Mouse (Mus musculus) midbrain, embryonic 13.5 days (tissue): ENCODE measurements around the gene Pkd1l3. TPM values are rescaled to one million over a fixed set of nuclear protein-coding genes. Genes with fewer than 3 reads are reported as not detected.

ENCODE experiments used
- ATAC-seq: fragments of 200-750 bp; cut with Nextera tagmentation; 2 replicates; pipeline ENCODE4 v1.8.0; 2017; ENCODE audit warnings: mild to moderate bottlenecking, moderate TSS enrichment, moderate library complexity
- H3K27ac ChIP-seq: fragments of 300-500 bp; sonication (generic); 2 replicates; pipeline ENCODE4 v1.5.1; 2015; ENCODE audit warnings: inconsistent platforms, mild to moderate bottlenecking, moderate library complexity
- H3K27me3 ChIP-seq: fragments of 300-500 bp; sonication (generic); 2 replicates; pipeline ENCODE4 v1.6.1; 2015; ENCODE audit warnings: mild to moderate bottlenecking, inconsistent platforms
- H3K36me3 ChIP-seq: fragments of 300-500 bp; sonication (generic); 2 replicates; pipeline ENCODE4 v1.6.1; 2015; ENCODE audit warnings: mild to moderate bottlenecking, inconsistent platforms
- H3K4me1 ChIP-seq: fragments of 300-500 bp; sonication (generic); replicated peaks from 2 replicates; pipeline ENCODE4 v1.6.1; 2015; ENCODE audit warnings: inconsistent platforms
- H3K4me2 ChIP-seq: fragments of 300-500 bp; sonication (generic); replicated peaks from 2 replicates; pipeline ENCODE4 v1.6.1; 2015; ENCODE audit warnings: moderate library complexity, mild to moderate bottlenecking, inconsistent platforms
- H3K4me3 ChIP-seq: fragments of 300-500 bp; sonication (generic); replicated peaks from 2 replicates; pipeline ENCODE4 v1.5.1; 2015; ENCODE audit warnings: mild to moderate bottlenecking, inconsistent platforms
- H3K9ac ChIP-seq: fragments of 300-500 bp; sonication (generic); replicated peaks from 2 replicates; pipeline ENCODE4 v1.6.1; 2015; ENCODE audit warnings: mild to moderate bottlenecking, inconsistent platforms
- H3K9me3 ChIP-seq: fragments of 300-500 bp; sonication (generic); 2 replicates; pipeline ENCODE4 v1.6.1; 2016; ENCODE audit warnings: mild to moderate bottlenecking, inconsistent platforms
- WGBS: fragments of 180-500 bp; shearing (Covaris S2); methylation state at CpG from one replicate; pipeline ENCODE4 v1.1.7; 2015; 5-methylcytosine and 5-hydroxymethylcytosine counted together
- polyA plus RNA-seq: library from polyadenylated mRNA; unstranded; fragments of >200 nt; fragmentation: Nextera tagmentation; extraction: Ambion mirVana; gene quantifications from 2 replicates; pipeline ENCODE4 v1.2.1, GENCODE M21; 2015

Gene Pkd1l3
- polyA plus RNA-seq, 1 experiment from 2014 or later = 0.12 TPM

DNA sequence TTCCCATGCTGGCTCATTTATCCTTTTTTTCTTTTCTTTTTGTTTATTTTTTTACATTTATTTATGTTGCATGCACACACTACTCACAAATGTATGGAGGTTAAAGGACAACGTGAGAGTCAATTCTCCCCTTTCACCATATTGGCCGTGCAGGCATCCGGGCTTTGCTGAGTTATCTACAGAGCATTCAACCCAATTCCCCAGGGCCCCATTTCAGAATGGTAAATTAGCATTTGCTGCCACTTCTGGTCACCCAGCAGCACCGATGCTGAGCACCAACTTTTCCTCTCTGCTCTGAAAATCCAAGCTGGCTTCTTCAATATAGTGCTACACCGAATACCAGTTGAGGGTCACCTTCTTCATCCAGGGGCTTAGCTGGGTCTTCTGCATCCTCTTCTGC, 24.5 kb downstream of the Pkd1l3 start:
- no peaks in the 10 kb centered on the region for H3K9me3 ChIP-seq
- H3K36me3 ChIP-seq = no peaks in the 10 kb centered on the region
- no peak overlapping the region for H3K4me2 ChIP-seq
- 76% methylated on average over 5 of the region's 5 CpGs for WGBS
- no peak overlapping the region for H3K27ac ChIP-seq
- no peak for ATAC-seq
- no peaks in the 10 kb centered on the region for H3K27me3 ChIP-seq
- H3K4me3 ChIP-seq = no peak overlapping the region
- H3K4me1 ChIP-seq = no peaks in the 10 kb centered on the region
- no peak overlapping the region for H3K9ac ChIP-seq

DNA sequence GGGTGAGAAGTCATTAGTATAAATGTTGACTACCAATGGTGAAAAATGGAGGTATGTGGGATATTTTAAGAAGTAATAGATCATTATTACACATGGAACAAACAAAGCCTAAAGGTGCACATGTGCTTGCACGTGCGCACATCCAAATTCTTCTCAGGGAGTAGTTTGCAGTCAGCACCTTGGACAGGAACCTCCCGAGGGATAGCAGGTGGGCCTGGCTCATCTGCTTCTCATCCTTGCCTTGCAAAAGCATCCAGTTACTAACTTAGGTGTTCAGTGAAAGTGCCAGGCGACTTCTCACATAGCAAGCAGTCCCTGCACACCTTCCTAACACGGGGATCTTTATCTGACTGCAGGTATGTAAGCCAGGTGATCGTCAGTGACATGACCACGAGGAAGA, 26.1 kb downstream of the Pkd1l3 start:
- no peak for ATAC-seq
- WGBS = 65% methylated on average over 7 of the region's 7 CpGs
- Histone ChIP-seq H3K4me1 (no peaks in the 10 kb centered on the region), H3K27me3 (no peaks in the 10 kb centered on the region), H3K36me3 (no peaks in the 10 kb centered on the region), H3K27ac (no peak overlapping the region), H3K9me3 (no peaks in the 10 kb centered on the region), H3K4me3 (no peak overlapping the region), H3K4me2 (no peak overlapping the region), H3K9ac (no peak overlapping the region)

DNA sequence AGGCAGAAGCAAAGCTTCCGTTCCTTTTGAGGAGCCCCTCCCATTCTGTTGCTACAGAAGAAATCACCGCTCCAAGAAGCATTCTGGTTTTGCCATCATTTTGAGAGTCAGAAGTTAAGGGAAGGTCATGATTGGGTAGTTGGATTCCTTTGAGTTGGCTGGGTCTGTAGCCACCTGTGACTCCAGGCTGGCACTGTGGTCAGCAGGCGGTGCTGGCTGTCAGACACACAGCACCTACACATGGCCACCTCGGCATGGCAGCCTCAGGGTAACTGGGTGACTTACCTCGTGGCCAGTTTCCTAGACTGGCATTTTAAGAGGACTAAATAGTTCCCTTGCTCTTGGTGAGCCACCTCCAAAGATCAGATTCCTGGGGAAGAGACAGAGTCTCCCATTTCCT, 26.9 kb downstream of the Pkd1l3 start:
- ATAC-seq = no peak
- WGBS = 82% methylated on average over 5 of the region's 5 CpGs
- Histone ChIP-seq H3K27ac (no peak overlapping the region), H3K36me3 (no peaks in the 10 kb centered on the region), H3K4me2 (no peak overlapping the region), H3K9me3 (no peaks in the 10 kb centered on the region), H3K9ac (no peak overlapping the region), H3K27me3 (no peaks in the 10 kb centered on the region), H3K4me1 (no peaks in the 10 kb centered on the region), H3K4me3 (no peak overlapping the region)

DNA sequence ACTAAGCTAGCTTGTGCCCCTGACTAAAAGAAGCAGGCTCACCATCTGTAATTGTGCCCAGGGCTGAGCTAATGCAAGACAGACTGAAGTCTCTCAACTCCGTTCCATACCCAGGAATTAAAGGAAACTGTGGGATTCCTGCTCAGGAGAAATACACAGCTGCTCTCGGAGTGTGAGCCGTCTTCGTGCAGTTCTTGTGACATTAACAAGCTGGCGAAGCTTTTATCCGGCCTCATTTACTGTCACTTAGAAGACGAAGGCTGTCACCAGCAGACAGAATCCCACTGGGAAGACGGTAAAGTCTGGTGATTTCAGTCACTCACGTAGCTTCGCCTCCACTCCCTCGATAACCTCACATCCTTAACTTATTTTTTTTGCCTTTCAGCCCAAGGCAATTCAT, 33.0 kb downstream of the Pkd1l3 start:
- Histone ChIP-seq H3K4me1 (no peaks in the 10 kb centered on the region), H3K9me3 (no peaks in the 10 kb centered on the region), H3K4me3 (no peak overlapping the region), H3K36me3 (no peaks in the 10 kb centered on the region), H3K4me2 (no peak overlapping the region), H3K27ac (no peak overlapping the region), H3K9ac (no peak overlapping the region), H3K27me3 (no peaks in the 10 kb centered on the region)
- WGBS = 72% methylated on average over 11 of the region's 11 CpGs
- no peak for ATAC-seq

DNA sequence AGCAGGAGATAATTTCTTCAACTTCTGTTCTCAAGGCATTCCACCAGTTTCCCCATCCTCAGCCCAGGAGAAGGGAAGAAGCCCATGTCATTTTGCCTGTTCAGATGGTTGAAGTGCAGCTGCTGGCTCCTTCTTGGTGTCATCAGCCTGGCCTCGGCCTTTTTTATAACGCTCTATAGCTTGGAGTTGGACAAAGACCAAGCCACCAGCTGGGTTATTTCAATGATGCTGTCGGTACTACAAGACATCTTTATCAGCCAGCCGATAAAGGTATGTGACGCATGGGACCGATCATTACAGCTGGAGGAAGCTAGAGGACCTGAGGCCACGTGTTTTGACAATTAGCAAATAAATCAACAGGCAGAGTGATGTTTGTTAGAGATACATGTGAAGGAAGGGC, 34.2 kb downstream of the Pkd1l3 start:
- H3K27me3 ChIP-seq = no peaks in the 10 kb centered on the region
- no peaks in the 10 kb centered on the region for H3K4me1 ChIP-seq
- H3K9ac ChIP-seq = no peak overlapping the region
- no peak overlapping the region for H3K4me2 ChIP-seq
- no peak overlapping the region for H3K27ac ChIP-seq
- no peaks in the 10 kb centered on the region for H3K36me3 ChIP-seq
- WGBS = 68% methylated on average over 7 of the region's 7 CpGs
- no peak overlapping the region for H3K4me3 ChIP-seq
- ATAC-seq = no peak
- no peaks in the 10 kb centered on the region for H3K9me3 ChIP-seq

DNA sequence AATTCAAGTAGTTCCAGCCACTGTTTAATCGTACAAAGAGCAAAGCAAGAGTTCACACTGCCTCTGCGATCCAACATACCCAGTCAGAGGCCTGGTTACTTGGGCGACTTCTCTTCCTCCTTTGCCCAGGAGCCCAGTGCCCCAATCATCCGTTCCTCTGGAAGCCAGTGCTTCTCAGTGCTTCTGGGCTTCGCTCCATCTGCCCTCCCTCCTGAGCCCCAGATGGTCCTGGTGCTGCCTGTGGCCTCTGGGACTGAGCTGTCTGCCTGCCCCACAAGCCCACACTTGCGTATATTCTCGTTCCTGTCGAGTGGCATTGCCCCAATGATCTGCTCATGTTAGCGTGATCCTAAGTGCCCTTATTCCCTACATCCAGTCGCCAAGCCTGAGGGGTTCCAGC, 36.5 kb downstream of the Pkd1l3 start:
- 84% methylated on average over 10 of the region's 10 CpGs for WGBS
- Histone ChIP-seq H3K4me2 (no peak overlapping the region), H3K27me3 (no peaks in the 10 kb centered on the region), H3K4me3 (no peak overlapping the region), H3K9me3 (no peaks in the 10 kb centered on the region), H3K36me3 (no peaks in the 10 kb centered on the region), H3K27ac (no peak overlapping the region), H3K4me1 (no peaks in the 10 kb centered on the region), H3K9ac (no peak overlapping the region)
- no peak for ATAC-seq

DNA sequence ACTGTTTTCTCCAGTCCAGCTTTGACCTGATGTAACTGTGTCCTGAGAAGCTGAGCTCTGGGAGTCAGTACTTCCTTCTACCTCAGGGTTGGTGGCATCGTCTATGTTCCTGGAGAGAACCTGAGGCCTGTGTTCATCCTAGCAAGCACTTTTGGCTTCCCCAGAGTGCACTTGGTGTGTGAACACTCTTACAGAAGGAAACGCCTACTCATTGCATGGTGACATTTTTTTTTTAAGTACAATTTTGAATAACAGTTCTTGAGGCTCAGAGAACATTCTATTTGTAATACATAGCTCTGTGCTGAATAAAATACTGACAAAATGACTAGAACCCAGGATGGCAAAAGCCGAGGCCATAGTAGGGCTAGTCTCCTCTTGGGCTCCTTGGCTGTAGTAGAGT, 42.5 kb downstream of the Pkd1l3 start:
- no peak overlapping the region for H3K9ac ChIP-seq
- H3K36me3 ChIP-seq = no peaks in the 10 kb centered on the region
- 92% methylated on average over 3 of the region's 3 CpGs for WGBS
- no peaks in the 10 kb centered on the region for H3K9me3 ChIP-seq
- H3K27ac ChIP-seq = no peak overlapping the region
- H3K4me3 ChIP-seq = no peak overlapping the region
- H3K27me3 ChIP-seq = no peaks in the 10 kb centered on the region
- ATAC-seq = no peak
- H3K4me2 ChIP-seq = no peak overlapping the region
- H3K4me1 ChIP-seq = no peaks in the 10 kb centered on the region

DNA sequence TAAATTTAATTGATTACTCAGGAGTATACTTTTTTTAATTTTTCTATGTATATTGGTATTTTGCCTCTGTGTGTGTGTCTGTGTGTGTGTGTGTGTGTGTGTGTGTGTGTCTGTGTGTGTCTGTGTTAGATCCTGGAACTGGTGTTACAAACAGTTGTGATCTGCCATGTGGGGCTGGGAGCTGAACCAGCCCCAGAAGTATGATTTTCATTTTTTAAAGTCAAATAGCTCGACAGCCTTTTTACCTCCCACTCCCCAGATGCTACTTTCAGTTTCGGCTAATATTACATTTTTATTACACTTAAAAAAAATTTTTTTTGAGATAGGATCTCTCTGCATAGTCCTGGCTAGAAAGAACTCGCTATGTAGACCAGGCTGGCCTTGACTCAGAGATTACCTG, 48.0 kb downstream of the Pkd1l3 start:
- no peak for ATAC-seq
- Histone ChIP-seq H3K9ac (no peak overlapping the region), H3K4me1 (no peaks in the 10 kb centered on the region), H3K4me2 (no peak overlapping the region), H3K27ac (no peak overlapping the region), H3K4me3 (no peak overlapping the region), H3K9me3 (no peaks in the 10 kb centered on the region), H3K27me3 (no peaks in the 10 kb centered on the region), H3K36me3 (peaks cover 8% of the 10 kb centered on the region)
- WGBS = 91% methylated on average over 3 of the region's 3 CpGs

DNA sequence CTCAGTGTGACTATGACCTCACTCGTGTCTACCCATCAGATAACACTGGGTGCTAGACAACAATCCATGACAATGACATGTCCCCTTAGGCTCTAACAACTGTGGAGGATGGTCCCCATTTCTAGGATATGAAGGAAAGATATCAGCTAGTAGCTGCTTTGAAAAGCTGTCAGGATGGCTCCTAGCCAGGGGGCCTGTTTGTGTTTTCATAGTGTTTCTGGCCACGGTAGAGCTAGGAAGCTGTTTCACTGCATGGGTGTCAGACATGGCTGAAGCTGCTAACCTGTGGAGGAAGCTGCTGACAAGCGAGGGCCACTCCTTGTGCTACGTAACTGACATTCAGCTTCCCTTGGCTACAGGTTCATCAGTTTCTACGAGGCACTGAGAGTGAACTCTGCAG, 52.3 kb downstream of the Pkd1l3 start:
- no peak overlapping the region for H3K4me2 ChIP-seq
- no peak overlapping the region for H3K9ac ChIP-seq
- no peaks in the 10 kb centered on the region for H3K4me1 ChIP-seq
- H3K27me3 ChIP-seq = no peaks in the 10 kb centered on the region
- no peak for ATAC-seq
- no peaks in the 10 kb centered on the region for H3K9me3 ChIP-seq
- H3K27ac ChIP-seq = no peak overlapping the region
- H3K36me3 ChIP-seq = peaks cover 49% of the 10 kb centered on the region
- no peak overlapping the region for H3K4me3 ChIP-seq
- WGBS = 89% methylated on average over 5 of the region's 5 CpGs

DNA sequence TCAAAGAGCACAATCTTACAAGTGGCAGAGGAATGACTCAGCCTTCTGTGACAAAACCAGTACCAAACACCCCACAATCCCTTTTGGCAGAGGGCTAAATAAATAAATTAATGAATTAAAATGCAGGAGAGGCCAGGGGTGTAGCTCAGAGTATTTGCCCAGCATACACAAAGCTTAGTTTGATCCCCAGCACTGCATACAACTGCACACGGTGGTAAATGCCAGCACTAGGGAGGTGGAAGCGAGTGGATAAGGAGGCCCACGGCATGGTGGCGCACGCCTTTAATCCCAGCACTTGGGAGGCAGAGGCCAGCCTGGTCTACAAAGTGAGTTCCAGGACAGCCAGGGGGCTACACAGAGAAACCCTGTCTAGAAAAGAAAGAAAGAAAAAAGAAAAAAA, 58.3 kb downstream of the Pkd1l3 start:
- Histone ChIP-seq H3K4me1 (no peaks in the 10 kb centered on the region), H3K36me3 (peaks cover 97% of the 10 kb centered on the region), H3K27me3 (no peaks in the 10 kb centered on the region), H3K9ac (no peak overlapping the region), H3K9me3 (no peaks in the 10 kb centered on the region), H3K4me3 (no peak overlapping the region), H3K27ac (no peak overlapping the region), H3K4me2 (no peak overlapping the region)
- WGBS = 89% methylated on average over 5 of the region's 5 CpGs
- no peak for ATAC-seq

DNA sequence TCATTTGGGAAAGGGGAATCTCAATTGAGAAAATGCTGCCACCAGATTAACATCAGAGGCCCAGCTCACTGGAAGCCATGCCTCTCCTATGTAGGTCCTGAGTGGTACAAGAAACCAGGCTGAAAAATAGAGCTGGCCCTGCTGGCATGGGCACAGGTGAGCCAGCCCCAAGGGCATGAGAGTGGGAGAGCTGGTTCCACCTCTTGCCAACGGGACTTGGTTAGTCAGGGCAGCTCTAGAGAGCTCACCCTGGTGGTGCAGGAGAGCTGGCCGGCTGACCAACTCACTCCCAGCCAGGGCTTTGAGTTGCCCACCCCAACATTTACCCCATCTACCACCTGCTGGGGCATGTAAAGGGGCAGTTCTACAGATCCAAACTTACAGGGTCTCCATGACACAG, 59.3 kb downstream of the Pkd1l3 start:
- Histone ChIP-seq H3K4me3 (no peak overlapping the region), H3K36me3 (peaks cover 97% of the 10 kb centered on the region), H3K4me2 (no peak overlapping the region), H3K4me1 (no peaks in the 10 kb centered on the region), H3K27ac (no peak overlapping the region), H3K9ac (no peak overlapping the region), H3K27me3 (no peaks in the 10 kb centered on the region), H3K9me3 (no peaks in the 10 kb centered on the region)
- WGBS = 98% methylated on average over 2 of the region's 2 CpGs
- ATAC-seq = no peak

DNA sequence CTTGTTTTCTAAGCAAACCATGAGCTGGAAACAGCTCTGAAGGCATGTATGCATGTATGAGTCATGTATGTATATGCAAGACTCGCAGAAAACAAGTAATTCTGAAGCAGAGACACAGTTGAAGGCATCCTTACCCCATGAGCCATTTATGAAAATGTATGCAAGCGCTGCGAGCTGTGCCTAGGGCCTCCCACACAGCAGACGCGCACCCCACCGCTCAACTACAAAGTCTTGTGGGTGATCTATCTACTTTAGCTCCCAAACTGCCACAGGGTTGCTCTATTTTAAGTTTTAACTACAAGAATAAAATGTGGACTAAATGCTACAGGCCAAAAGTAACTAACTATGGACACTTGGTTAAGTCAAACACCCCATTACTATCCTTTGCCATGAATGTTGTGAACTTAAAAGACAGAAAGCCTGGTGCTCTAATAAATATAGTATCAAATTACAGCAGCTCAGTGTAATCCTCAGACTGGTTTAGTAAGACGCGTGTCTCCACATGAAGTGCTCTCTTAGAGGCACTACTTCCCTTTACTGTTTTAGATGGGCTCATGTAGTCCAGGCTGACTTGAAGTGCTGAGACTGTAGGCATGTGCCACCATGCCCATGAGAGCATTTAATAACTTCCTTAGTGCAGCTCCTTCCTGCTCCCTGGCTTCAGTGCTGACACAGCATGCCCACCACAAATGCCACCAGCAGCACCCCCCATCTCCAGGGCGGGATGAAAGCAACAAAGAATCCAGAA, 61.8 kb downstream of the Pkd1l3 start:
- H3K9ac ChIP-seq = no peak overlapping the region
- no peak overlapping the region for H3K4me2 ChIP-seq
- H3K27ac ChIP-seq = no peak overlapping the region
- H3K27me3 ChIP-seq = no peaks in the 10 kb centered on the region
- no peaks in the 10 kb centered on the region for H3K9me3 ChIP-seq
- H3K36me3 ChIP-seq = peaks cover 94% of the 10 kb centered on the region
- 95% methylated on average over 9 of the region's 9 CpGs for WGBS
- H3K4me3 ChIP-seq = no peak overlapping the region
- H3K4me1 ChIP-seq = no peaks in the 10 kb centered on the region
- no peak for ATAC-seq

DNA sequence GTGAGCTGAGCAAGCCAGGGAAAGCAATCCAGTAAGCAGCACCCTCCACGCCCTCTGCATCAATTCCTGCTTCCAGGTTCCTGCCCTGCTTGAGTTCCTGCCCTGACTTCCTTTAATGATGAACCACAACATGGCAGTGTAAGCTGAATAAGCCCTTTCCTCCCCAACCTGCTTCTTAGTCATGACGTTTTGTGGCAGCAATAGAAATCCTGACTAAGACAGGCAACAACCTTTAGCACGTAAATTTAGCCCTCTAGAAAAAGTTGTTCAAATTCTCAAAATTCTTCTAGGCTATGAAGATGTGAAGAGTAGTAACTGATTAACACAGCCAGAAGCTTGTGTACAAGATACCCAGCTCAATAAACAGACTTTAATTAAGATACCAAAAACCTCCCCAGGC, 67.2 kb downstream of the Pkd1l3 start:
- H3K4me3 ChIP-seq = no peak overlapping the region
- no peak overlapping the region for H3K4me2 ChIP-seq
- ATAC-seq = no peak
- peaks cover 64% of the 10 kb centered on the region for H3K36me3 ChIP-seq
- H3K4me1 ChIP-seq = 0 out of 2 replicates have a peak, but pooled peaks cover 10% of the 10 kb centered on the region
- H3K27ac ChIP-seq = no peak overlapping the region
- no peaks in the 10 kb centered on the region for H3K9me3 ChIP-seq
- no peaks in the 10 kb centered on the region for H3K27me3 ChIP-seq
- no peak overlapping the region for H3K9ac ChIP-seq
- WGBS = 85% methylated on average over 3 of the region's 3 CpGs
